Mouse (Mus musculus): ENCODE data around the gene Foxo1.

The Foxo1 gene

GRCm38 (mm10) chr3:52268737-52269513, 789 bp downstream of the Foxo1 start:
- DNase-seq: peak; percentile 40

GRCm38 (mm10) chr3:52269514-52270351, 1.6 kb downstream of the Foxo1 start:
- peak; percentile 77 for DNase-seq

- no peak for DNase-seq
These were observed 2.4 kb downstream of the Foxo1 start for GRCm38 (mm10) chr3:52270511-52270910.

- no peak for DNase-seq
These were observed 3.2 kb downstream of the Foxo1 start for GRCm38 (mm10) chr3:52271376-52271775.

GRCm38 (mm10) chr3:52272376-52272865, 4.3 kb downstream of the Foxo1 start:
- no peak for DNase-seq

- DNase-seq: no peak
These were observed 6.3 kb downstream of the Foxo1 start for GRCm38 (mm10) chr3:52274475-52274874.

GRCm38 (mm10) chr3:52275037-52275555, 7.0 kb downstream of the Foxo1 start:
- DNase-seq: no peak

- no peak for DNase-seq
These were observed 12.5 kb downstream of the Foxo1 start for GRCm38 (mm10) chr3:52280681-52281080.

GRCm38 (mm10) chr3:52281882-52282281, 13.7 kb downstream of the Foxo1 start:
- DNase-seq: no peak

- DNase-seq: no peak
These were observed 14.2 kb downstream of the Foxo1 start for GRCm38 (mm10) chr3:52282369-52282768.

GRCm38 (mm10) chr3:52283521-52283920, 15.4 kb downstream of the Foxo1 start:
- DNase-seq: no peak

GRCm38 (mm10) chr3:52290811-52291210, 22.7 kb downstream of the Foxo1 start:
- no peak for DNase-seq

- no peak for DNase-seq
These were observed 24.4 kb downstream of the Foxo1 start for GRCm38 (mm10) chr3:52292498-52292897.

- no peak for DNase-seq
These were observed 25.8 kb downstream of the Foxo1 start for GRCm38 (mm10) chr3:52293946-52294345.

GRCm38 (mm10) chr3:52295688-52296087, 27.6 kb downstream of the Foxo1 start:
- DNase-seq: no peak

GRCm38 (mm10) chr3:52296224-52296760, 28.2 kb downstream of the Foxo1 start:
- DNase-seq: no peak

GRCm38 (mm10) chr3:52297291-52298018, 29.3 kb downstream of the Foxo1 start:
- DNase-seq: no peak

GRCm38 (mm10) chr3:52298683-52299082, 30.5 kb downstream of the Foxo1 start:
- no peak for DNase-seq

- DNase-seq: no peak
These were observed 31.2 kb downstream of the Foxo1 start for GRCm38 (mm10) chr3:52299376-52299775.

- no peak for DNase-seq
These were observed 32.4 kb downstream of the Foxo1 start for GRCm38 (mm10) chr3:52300517-52300916.

- DNase-seq: no peak
These were observed 35.2 kb downstream of the Foxo1 start for GRCm38 (mm10) chr3:52303301-52303700.

GRCm38 (mm10) chr3:52308586-52309321, 40.6 kb downstream of the Foxo1 start:
- DNase-seq: no peak
